Mouse (Mus musculus) heart, embryonic 16.5 days (tissue): ENCODE measurements at regions not wholly inside any gene's neighbourhood (a gene's known extent, or its start where the extent isn't known, plus 50 kb on each side); places are given as distances from the start of the nearest gene placed in this dataset.
A peak's percentile ranks its signal among the peaks of the same experiment; 100 is the strongest.

Experiments
- ATAC-seq: fragments of 200-750 bp; cut with Nextera tagmentation; replicated peaks from 2 replicates; pipeline ENCODE4 v1.8.0; 2017; ENCODE audit warnings: moderate number of reproducible peaks; ENCODE audit not compliant: insufficient read depth, low FRiP score; ENCODE audit errors: extremely low read depth
- H3K27ac ChIP-seq: fragments of 300-500 bp; sonication (generic); 2 replicates; pipeline ENCODE4 v1.5.1; 2014; ENCODE audit warnings: mild to moderate bottlenecking, low read length, control low read depth, moderate library complexity
- H3K27me3 ChIP-seq: fragments of 300-500 bp; sonication (generic); 2 replicates; pipeline ENCODE4 v1.6.1; 2014; ENCODE audit warnings: low read length, mixed read lengths; ENCODE audit not compliant: control insufficient read depth, insufficient read depth
- H3K36me3 ChIP-seq: fragments of 300-500 bp; sonication (generic); 2 replicates; pipeline ENCODE4 v1.6.1; 2014; ENCODE audit not compliant: control insufficient read depth, insufficient read depth
- H3K4me1 ChIP-seq: fragments of 300-500 bp; sonication (generic); 2 replicates; pipeline ENCODE4 v1.6.1; 2014; ENCODE audit warnings: low read length, mixed read lengths; ENCODE audit not compliant: control insufficient read depth, insufficient read depth
- H3K4me2 ChIP-seq: fragments of 300-500 bp; sonication (generic); 2 replicates; pipeline ENCODE4 v1.6.1; 2014; ENCODE audit warnings: low read depth, mild to moderate bottlenecking, control low read depth, low read length
- H3K4me3 ChIP-seq: fragments of 300-500 bp; sonication (generic); 2 replicates; pipeline ENCODE4 v1.5.1; 2014; ENCODE audit warnings: mild to moderate bottlenecking, control low read depth, low read length
- H3K9ac ChIP-seq: fragments of 300-500 bp; sonication (generic); 2 replicates; pipeline ENCODE4 v1.6.1; 2014; ENCODE audit warnings: low read length, control low read depth
- H3K9me3 ChIP-seq: fragments of 300-500 bp; sonication (generic); replicated peaks from 2 replicates; pipeline ENCODE4 v1.6.1; 2016; ENCODE audit warnings: low read length; ENCODE audit not compliant: control insufficient read depth
- WGBS: fragments of 180-500 bp; shearing (Covaris S2); extraction: QIAGEN DNeasy Blood & Tissue Kit; methylation state at CpG from one replicate; pipeline ENCODE4 v1.1.7; 2014; 5-methylcytosine and 5-hydroxymethylcytosine counted together

DNA sequence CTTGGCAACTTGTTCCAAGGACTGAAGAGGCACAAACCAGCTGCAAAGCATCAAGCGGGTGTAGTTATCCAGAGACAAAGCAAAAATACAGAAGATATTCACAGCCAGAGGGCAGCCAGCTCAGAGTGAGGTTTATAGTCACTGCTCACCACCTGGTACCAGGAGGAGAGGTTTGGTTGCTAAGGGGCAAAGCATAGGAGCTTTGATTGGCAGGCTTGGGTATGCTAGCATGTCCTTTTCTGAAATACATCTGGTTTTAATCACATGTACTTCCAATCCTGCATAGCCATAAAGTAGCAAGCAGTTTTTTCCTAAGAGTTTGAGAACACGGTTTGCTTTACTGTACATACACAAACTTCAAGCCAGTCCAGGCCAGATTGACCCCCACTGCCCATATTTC lies 349.4 kb downstream of the Matn1 start:
- Histone ChIP-seq H3K27ac (no peak overlapping the region), H3K4me2 (no peak overlapping the region), H3K9me3 (no peaks in the 10 kb centered on the region), H3K4me3 (no peak overlapping the region), H3K36me3 (no peaks in the 10 kb centered on the region), H3K9ac (no peak overlapping the region), H3K4me1 (no peaks in the 10 kb centered on the region), H3K27me3 (no peaks in the 10 kb centered on the region)
- 79% methylated on average over 2 of the region's 2 CpGs for WGBS
- no peak for ATAC-seq

DNA sequence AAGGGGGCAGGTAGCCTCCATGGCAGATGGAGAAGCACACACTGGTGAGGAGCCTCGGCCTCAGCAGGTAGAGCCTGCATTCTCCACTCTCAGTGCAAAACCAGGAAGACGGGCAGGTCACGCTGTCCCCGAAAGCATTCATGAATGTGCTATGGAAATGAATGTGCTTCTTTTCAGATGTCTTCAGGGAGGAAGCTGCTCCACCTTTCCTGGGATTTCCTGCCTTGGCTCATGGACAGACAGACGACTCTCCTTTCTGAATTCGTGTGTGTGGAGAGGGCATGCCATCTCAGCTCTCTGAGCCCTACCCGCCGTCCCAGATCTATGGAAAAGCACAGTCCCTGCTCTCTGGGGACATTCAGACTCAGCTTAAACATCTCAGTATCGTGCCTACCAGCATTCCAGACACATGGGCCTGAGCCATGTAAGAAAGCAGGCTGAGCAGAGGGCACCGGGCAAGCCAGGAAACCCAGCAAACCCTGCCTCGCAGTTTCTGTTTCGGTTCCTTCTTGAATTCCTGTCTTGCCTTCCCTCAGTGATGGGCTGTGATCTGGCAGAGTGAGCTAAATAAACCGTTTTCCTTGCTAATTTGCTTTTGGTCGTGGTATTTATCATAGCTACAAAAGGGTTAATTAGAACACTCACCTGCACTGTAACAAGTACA lies 354.0 kb downstream of the Matn1 start:
- H3K9ac ChIP-seq, result no peak overlapping the region
- H3K36me3 ChIP-seq, result no peaks in the 10 kb centered on the region
- no peak overlapping the region for H3K27ac ChIP-seq
- 71% methylated on average over 14 of the region's 14 CpGs for WGBS
- no peaks in the 10 kb centered on the region for H3K9me3 ChIP-seq
- no peaks in the 10 kb centered on the region for H3K27me3 ChIP-seq
- ATAC-seq, result no peak
- H3K4me1 ChIP-seq, result no peaks in the 10 kb centered on the region
- no peak overlapping the region for H3K4me3 ChIP-seq
- no peak overlapping the region for H3K4me2 ChIP-seq

DNA sequence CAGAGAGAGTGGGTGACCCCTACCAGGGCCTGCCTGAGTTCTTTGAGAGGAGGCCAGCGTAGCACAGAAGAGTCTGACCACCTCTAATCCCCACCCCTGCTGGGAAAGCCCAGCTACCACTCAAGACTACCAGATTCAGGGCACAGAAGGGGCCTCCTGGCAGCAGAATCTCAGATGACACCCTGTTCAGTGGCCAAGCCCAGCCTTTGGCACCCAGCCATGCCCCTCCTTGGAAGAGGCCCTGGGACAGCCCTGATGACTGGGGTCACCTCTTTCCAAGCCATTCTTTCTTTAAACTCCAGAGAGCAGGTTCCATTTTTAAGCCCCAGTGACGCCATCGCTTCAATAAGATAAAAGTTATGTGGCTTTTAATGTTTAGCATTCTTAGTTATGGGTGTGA lies 359.8 kb downstream of the Matn1 start:
- H3K4me2 ChIP-seq, result no peak overlapping the region
- no peaks in the 10 kb centered on the region for H3K9me3 ChIP-seq
- 54% methylated on average over 3 of the region's 3 CpGs for WGBS
- H3K9ac ChIP-seq, result no peak overlapping the region
- no peaks in the 10 kb centered on the region for H3K27me3 ChIP-seq
- no peak overlapping the region for H3K4me3 ChIP-seq
- no peaks in the 10 kb centered on the region for H3K36me3 ChIP-seq
- H3K4me1 ChIP-seq, result peaks cover 8% of the 10 kb centered on the region
- H3K27ac ChIP-seq, result no peak overlapping the region
- 0 out of 2 replicates have a peak, but pooled peaks have one; percentile 52 for ATAC-seq

DNA sequence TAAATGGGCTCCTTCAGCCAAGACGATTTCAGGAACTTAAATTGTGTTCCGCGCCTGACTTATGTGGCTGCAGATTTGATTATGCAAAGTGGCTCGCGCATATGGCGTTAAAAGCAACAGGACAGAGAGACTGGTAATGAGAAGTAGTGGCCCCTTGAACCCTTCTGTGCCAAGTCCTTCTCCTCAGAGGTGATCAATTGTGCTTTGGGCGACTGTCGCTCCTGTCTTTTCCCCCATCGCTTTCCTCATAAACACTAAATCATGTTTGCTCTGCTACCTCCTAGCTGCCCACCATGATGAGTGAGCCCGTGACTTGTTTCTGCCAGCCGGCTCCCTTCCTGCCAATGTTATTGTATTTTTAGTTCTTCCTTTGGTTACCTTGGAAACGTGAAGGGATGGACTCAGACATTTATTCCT lies 360.2 kb downstream of the Matn1 start:
- WGBS, result 80% methylated on average over 12 of the region's 12 CpGs
- no peak for ATAC-seq
- Histone ChIP-seq H3K9me3 (no peaks in the 10 kb centered on the region), H3K4me1 (peaks cover 8% of the 10 kb centered on the region), H3K9ac (no peak overlapping the region), H3K36me3 (no peaks in the 10 kb centered on the region), H3K27me3 (no peaks in the 10 kb centered on the region), H3K4me2 (no peak overlapping the region), H3K27ac (no peak overlapping the region), H3K4me3 (no peak overlapping the region)

DNA sequence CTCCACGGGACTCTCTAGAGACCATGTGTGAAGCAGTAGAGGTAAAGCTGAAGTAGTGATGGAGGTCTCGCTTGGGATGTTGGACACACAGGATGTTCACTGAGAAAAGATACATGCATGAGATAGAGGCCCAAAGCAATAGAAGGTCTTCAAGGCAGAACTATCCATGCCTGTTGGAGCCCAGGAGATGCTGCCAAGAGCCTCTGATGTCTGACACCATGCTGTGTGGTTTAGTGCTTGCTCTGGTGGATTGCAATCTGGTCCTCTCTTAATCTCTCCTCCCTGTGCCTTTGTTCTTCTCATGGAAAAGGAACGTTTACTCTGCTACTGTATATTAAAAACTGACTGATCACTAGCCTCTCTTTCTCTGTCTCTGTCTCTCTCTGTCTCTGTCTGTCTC lies 370.0 kb downstream of the Matn1 start:
- no peaks in the 10 kb centered on the region for H3K4me1 ChIP-seq
- H3K4me3 ChIP-seq, result no peak overlapping the region
- H3K27ac ChIP-seq, result no peak overlapping the region
- WGBS, result 59% methylated on average over 3 of the region's 3 CpGs
- H3K36me3 ChIP-seq, result no peaks in the 10 kb centered on the region
- H3K27me3 ChIP-seq, result peaks cover 2% of the 10 kb centered on the region; the same call in 1 of the 2 replicates
- peaks cover 3% of the 10 kb centered on the region for H3K9me3 ChIP-seq
- no peak overlapping the region for H3K9ac ChIP-seq
- no peak for ATAC-seq
- H3K4me2 ChIP-seq, result no peak overlapping the region

DNA sequence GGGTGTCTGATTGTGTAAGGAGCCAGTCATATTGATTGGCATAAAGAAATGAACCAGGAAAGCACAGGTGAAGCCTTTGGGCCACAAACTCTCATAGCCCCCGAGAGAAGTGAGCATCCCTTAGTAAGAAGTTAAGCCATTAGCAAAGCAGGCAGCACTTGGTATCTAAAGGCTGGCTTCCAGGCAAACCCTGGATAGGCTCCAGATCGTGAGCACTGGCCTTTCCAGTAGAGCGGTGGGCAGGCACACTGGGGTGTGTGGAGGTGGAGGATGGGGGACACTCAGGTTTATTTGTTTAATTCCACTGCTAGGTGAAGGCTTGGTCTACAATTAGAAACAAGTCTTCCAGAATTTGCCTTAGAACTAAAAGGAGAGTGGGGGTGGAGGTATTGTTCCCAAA lies 371.9 kb downstream of the Matn1 start:
- ATAC-seq, result no peak
- 63% methylated on average over 3 of the region's 3 CpGs for WGBS
- Histone ChIP-seq H3K4me2 (no peak overlapping the region), H3K4me1 (no peaks in the 10 kb centered on the region), H3K9me3 (peaks cover 3% of the 10 kb centered on the region), H3K4me3 (no peak overlapping the region), H3K36me3 (no peaks in the 10 kb centered on the region), H3K9ac (no peak overlapping the region), H3K27me3 (peaks cover 2% of the 10 kb centered on the region; the same call in 1 of the 2 replicates), H3K27ac (no peak overlapping the region)

DNA sequence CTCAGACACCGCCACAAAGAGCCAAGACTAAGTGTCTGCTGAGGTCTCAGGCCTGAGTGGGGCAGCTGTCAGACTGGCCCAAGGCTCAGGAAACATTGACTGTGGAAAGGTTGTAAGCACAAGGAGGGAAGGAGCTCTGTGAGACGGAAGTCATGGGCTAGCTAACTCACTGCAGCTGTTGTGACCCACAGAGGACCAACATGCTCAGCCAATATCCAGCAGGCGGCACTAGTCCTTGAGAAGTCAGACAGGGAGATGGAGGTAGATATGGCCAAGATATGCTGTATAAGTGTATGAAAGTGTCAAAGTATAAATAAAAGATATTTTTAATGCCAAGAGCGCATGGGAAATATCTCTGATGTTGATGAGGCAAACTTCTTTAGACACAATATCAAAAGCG lies 378.1 kb downstream of the Matn1 start:
- H3K9me3 ChIP-seq, result no peaks in the 10 kb centered on the region
- H3K4me1 ChIP-seq, result no peaks in the 10 kb centered on the region
- no peak for ATAC-seq
- no peak overlapping the region for H3K4me3 ChIP-seq
- H3K36me3 ChIP-seq, result no peaks in the 10 kb centered on the region
- 67% methylated on average over 5 of the region's 5 CpGs for WGBS
- no peak overlapping the region for H3K4me2 ChIP-seq
- no peaks in the 10 kb centered on the region for H3K27me3 ChIP-seq
- no peak overlapping the region for H3K27ac ChIP-seq
- H3K9ac ChIP-seq, result no peak overlapping the region

DNA sequence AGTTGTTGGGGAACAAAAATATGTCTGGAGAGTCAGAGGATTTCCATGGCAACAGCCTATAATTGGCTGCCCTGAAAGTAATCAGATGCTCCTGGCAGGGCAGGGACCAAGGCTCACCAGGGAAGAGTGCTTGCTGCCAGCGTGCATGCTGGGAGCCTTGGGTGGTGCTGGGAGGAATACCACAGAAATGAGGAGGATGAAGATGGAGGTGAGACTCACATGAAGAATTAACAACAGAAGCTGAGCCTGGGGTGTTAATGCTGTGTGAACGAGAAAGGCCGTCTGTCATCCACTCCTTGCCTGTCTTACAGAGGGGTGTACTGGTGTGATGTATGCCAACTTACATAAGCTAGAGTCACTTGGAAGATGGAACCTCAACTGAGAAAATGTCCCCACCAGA lies 380.3 kb downstream of the Matn1 start:
- H3K36me3 ChIP-seq, result no peaks in the 10 kb centered on the region
- H3K4me3 ChIP-seq, result no peak overlapping the region
- 77% methylated on average over 3 of the region's 3 CpGs for WGBS
- no peaks in the 10 kb centered on the region for H3K27me3 ChIP-seq
- no peaks in the 10 kb centered on the region for H3K9me3 ChIP-seq
- no peak overlapping the region for H3K9ac ChIP-seq
- no peak overlapping the region for H3K27ac ChIP-seq
- no peak overlapping the region for H3K4me2 ChIP-seq
- ATAC-seq, result no peak
- H3K4me1 ChIP-seq, result no peaks in the 10 kb centered on the region

DNA sequence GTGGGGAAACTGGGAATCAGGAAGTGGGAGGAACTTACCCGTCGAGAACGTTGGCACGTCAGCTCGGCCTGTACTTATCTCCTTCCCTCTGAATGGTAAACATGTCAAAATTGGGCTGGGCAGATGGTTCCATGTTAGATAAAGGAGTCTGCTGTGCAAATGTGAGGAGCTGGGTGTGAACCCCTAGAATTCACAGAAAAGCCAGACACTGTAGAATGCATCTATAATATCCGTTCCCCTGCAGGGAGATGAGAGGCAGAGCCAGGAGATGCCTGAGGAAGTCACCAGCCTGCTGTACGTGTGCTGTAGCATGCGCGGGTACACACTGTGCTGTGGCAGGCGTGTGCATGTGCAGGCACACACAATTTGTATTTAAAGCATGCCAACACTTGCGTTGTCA lies 381.0 kb downstream of the Matn1 start:
- Histone ChIP-seq H3K36me3 (no peaks in the 10 kb centered on the region), H3K27ac (no peak overlapping the region), H3K4me3 (no peak overlapping the region), H3K4me2 (no peak overlapping the region), H3K9me3 (no peaks in the 10 kb centered on the region), H3K9ac (no peak overlapping the region), H3K27me3 (no peaks in the 10 kb centered on the region), H3K4me1 (no peaks in the 10 kb centered on the region)
- no peak for ATAC-seq
- 69% methylated on average over 11 of the region's 11 CpGs for WGBS
